Mouse (Mus musculus) olfactory bulb, adult 2 months (tissue): Measurements from ENCODE around the gene Trpm5. TPM values are rescaled to one million over a fixed set of nuclear protein-coding genes. Genes with fewer than 3 reads are reported as not detected.

Experiments used
- H3K27ac ChIP-seq: fragments of 200-500 bp; 2 replicates; pipeline ENCODE4 v1.5.1; 2012; ENCODE audit warnings: low read depth, low read length; ENCODE audit not compliant: insufficient read depth
- H3K4me1 ChIP-seq: fragments of 200-500 bp; 2 replicates; pipeline ENCODE4 v1.6.1; 2012; ENCODE audit warnings: low read length; ENCODE audit not compliant: control insufficient read depth, insufficient read depth
- H3K4me3 ChIP-seq: fragments of 200-500 bp; 2 replicates; pipeline ENCODE4 v1.5.1; 2012; ENCODE audit warnings: mild to moderate bottlenecking, low read depth, low read length, moderate library complexity; ENCODE audit not compliant: insufficient read depth
- CTCF ChIP-seq: fragments of 200-500 bp; IDR thresholded peaks from 2 replicates; pipeline ENCODE4 v1.5.1; 2012; ENCODE audit warnings: low read depth, mild to moderate bottlenecking, low read length, moderate library complexity; ENCODE audit not compliant: insufficient read depth
- POLR2A ChIP-seq: fragments of 200-500 bp; IDR thresholded peaks from 2 replicates; pipeline ENCODE4 v1.6.1; 2012; ENCODE audit warnings: mild to moderate bottlenecking, low read depth, low read length, moderate library complexity; ENCODE audit not compliant: insufficient read depth
- WGBS: fragments of 180-500 bp; shearing (Covaris S2); methylation state at CpG from one replicate; pipeline ENCODE4 v1.1.7; 2018; 5-methylcytosine and 5-hydroxymethylcytosine counted together
- polyA plus RNA-seq: library from polyadenylated mRNA; stranded (reverse); fragments of >200 nt; gene quantifications from 2 replicates; pipeline ENCODE4 v1.2.4, GENCODE M21; 2012; ENCODE audit warnings: low replicate concordance; ENCODE audit not compliant: missing spikeins, insufficient read depth, insufficient read length

Gene Trpm5
- polyA plus RNA-seq, 1 experiment = not detected

DNA sequence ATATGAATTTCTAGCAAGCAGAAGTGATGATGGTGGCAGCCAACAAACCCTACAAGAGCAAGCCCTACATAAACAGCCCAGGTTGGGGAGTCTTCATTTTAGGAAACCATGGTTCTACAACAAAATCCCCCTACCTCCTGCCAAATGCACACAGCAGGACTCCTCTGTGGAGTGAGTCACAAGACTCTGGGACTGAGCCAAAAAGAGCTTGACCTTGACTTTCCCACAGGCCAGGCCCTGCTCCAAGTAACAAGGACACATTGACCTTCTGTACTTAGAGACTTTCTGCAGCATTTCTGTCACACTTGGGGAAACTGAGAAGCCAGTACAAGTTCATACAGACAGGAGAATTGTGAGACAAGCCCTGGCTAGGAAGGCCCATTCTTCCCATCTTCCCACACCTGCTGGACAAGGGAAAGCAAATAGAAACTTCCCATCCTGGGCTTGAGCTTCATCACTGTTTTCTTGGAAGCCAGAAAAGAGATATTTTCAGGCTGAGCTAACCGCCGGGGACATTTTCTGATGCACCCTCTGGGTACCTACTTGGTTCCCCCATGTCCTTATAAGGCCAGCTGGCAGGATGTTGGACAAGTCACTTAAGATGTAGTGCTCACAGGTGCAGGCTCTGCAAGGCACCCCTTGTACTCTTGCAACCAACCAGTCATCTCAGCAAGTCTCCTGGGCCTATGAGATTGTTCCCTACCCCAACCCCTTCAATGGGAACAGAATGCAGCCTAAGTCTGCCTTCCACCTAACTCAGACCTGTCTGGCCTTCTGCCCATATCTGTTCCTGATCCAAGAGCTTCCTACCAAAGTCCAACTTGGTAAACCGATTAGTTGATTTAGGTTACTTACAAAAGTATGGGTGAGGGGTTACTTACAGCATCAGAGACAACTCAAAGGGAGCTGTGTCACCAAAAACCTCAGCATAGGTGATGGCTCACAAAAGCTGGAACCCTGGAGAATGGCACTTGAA is 44.3 kb downstream of the Trpm5 start:
- WGBS = 94% methylated on average over 3 of the region's 3 CpGs
- TF ChIP-seq CTCF = no peak
- TF ChIP-seq POLR2A = no peak
- H3K4me3 ChIP-seq = no peak overlapping the region
- H3K4me1 ChIP-seq = peaks cover 18% of the 10 kb centered on the region
- no peak overlapping the region for H3K27ac ChIP-seq

DNA sequence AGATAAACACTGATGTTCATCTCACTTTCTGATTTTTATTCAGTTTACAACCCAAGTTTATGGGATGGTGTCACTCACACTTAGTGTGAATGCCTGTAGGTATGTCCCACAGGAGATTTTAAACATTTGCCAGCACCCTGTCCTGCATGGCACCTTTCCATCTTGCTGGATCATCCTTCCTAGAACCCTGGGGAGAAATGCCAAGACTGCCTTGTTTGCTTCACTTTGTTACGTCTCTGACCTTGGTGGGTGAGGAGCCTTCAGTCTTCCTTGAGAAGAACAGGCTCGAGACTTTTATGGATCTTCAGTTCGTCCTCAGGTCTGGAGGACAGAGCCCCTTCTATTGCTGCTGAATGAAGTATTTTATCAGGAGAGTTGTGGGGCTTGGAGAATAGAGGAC is 45.1 kb downstream of the Trpm5 start:
- Histone ChIP-seq H3K4me1 (peaks cover 10% of the 10 kb centered on the region), H3K27ac (no peak overlapping the region), H3K4me3 (no peak overlapping the region)
- WGBS = 80% methylated on average over 3 of the region's 3 CpGs
- no peak for TF ChIP-seq POLR2A
- TF ChIP-seq CTCF = no peak

DNA sequence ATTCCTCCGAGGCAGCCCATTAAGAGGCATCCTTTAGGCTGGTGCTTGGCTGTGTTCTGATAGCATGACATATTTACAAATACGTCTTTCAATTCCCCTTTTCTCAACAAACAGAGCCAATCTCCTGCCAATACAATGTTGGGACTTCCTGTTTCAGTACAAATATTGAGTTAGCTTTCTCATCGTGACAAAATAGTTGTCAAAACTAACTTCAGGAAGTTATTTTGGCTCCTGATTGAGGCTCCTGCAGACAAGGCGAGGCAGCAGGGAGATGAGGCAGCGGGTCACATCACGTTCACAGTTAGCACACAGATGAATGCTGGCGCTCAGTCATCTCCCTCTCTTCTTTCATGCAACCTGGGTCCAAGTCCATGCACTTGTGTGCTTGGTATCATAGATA is 48.1 kb downstream of the Trpm5 start:
- Histone ChIP-seq H3K4me3 (no peak overlapping the region), H3K27ac (no peak overlapping the region), H3K4me1 (peaks cover 11% of the 10 kb centered on the region)
- TF ChIP-seq POLR2A (no peak), CTCF (no peak)
- WGBS = 82% methylated on average over 7 of the region's 7 CpGs

DNA sequence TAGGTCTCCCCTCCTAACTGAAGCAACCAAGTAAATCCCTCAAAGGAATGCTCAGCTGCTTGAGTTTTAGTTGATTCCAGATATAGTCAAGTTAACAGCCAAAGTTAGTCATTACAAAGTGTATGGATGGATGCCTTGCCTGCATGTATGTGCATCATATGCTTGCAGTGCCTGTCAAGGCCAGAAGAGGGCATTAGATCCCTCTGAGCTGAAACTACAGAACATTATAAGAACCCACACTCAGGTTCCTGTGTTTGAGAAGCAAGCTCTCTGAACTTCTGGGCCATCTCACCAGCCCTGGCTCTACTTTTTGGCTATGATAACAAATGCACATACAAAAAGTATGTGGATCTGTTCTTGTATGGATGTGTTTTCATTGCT is 49.6 kb downstream of the Trpm5 start:
- Histone ChIP-seq H3K4me1 (peaks cover 13% of the 10 kb centered on the region), H3K4me3 (no peak overlapping the region), H3K27ac (no peak overlapping the region)
- TF ChIP-seq CTCF (no peak), POLR2A (no peak)

DNA sequence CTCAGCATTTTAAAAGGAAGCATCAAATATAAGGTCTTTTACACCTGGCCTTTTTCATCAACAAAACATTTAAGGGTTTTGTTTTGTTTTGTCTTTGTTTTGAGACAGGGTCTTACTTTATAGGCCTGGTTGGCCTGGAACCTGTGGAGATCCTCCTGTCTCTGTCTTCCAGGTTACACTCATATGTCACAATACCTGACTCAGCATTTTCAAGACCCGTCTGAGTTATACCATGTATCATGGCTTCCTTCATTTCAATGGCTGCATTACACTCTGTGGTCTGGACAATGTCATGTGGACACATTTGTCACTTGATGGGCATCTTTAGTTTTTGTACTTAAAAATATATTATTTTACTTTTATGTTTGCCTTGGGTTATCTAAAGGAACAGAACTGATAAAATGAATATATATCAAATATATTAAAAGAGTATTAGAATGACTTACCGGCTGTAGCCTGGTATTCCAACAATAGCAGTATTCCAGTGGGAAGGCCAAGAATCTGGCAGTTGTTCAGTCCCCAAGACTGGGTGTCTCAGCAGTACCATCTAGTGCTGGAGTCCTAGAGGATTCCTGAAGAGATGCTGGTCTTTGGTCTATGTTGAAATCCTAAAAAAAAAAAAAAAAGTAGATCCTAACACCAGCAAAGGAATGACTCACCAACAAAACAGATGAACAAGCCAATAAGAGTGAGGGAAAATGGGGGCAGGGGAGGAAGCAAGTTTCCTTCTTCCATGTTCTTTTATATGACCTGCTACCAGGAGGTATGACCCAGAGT is 50.2 kb downstream of the Trpm5 start:
- no peak overlapping the region for H3K4me3 ChIP-seq
- TF ChIP-seq CTCF = no peak
- WGBS = 92% methylated on average over 2 of the region's 2 CpGs
- H3K27ac ChIP-seq = no peak overlapping the region
- H3K4me1 ChIP-seq = peaks cover 13% of the 10 kb centered on the region

DNA sequence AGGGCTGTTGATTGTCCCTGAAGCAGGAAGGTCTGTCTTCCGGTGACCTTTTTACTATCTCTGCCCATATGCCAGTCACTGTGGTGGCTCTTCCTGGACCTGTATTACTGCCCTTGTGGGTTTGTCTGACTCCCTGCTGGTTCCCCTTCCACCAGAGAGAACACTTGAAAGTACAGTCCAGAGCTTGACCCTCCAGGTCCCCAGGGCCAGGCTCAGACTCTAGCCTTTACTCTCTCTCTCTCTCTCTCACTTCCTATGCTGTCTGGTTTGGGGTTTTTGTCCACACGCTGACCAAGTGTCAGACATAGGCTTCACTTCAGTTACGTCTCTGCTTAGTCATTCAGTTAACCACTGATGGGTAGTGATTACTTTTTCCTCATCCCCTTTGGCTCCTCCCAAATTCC is 51.5 kb downstream of the Trpm5 start:
- Histone ChIP-seq H3K4me3 (no peak overlapping the region), H3K4me1 (peaks cover 13% of the 10 kb centered on the region), H3K27ac (no peak overlapping the region)
- TF ChIP-seq POLR2A (no peak), CTCF (no peak)
- WGBS = 92% methylated on average over 3 of the region's 3 CpGs

DNA sequence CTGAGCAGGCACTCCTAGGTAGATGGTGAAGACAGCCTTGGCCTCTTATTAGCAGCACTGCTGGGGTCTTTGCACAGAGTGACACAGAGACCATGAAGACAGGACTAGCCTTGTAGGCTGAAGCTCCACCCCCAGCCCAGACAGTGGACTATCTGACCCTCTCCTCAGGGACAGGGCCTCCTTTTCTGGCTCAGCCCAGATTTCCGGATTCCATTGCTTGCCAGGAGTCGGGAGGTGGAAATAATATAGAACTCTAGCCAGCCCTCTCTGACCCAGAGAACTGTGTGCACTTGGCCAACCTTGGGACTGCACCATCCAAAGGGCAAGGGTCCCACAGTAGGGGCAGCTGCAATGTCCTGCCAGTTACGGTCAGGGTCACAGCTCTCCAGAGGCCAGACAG is 52.4 kb downstream of the Trpm5 start:
- 60% methylated on average over 3 of the region's 3 CpGs for WGBS
- Histone ChIP-seq H3K4me3 (no peak overlapping the region), H3K27ac (0 out of 2 replicates have a peak overlapping the region, but pooled peaks have one; percentile 64), H3K4me1 (peaks cover 13% of the 10 kb centered on the region)
- TF ChIP-seq CTCF (no peak), POLR2A (no peak)

DNA sequence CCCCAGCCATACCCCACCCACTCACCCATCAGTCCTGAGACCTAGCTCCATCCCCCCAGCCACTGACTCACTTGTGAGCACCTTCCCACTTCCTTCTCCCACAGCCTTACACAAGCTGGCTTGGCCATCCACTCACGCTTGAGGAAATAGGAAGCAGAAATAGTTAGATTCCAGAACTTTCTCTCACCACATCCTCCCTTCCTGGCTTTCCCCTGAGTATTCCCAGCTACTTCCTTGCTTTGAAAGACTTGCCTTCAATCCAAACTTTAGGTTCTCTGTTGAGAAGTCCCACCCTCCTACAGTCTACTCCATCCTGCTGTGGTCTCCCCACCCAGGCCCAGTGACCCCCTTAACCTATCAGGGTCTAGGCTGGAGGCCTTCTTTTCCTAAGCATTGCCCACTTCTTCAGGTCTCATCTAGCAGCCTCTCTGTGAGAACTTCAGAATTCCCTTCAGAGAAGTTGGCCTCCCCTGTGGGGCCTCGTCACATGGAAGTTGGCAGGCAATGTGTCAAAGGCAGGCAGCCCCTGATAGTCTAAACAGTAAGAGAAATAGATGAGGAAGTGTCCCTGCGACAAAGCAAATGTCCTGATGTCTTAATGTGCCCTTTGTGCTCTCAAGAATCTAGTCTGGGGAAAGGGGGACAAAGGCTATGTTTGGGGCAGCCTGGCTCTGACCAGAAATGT is 53.2 kb downstream of the Trpm5 start:
- H3K4me1 ChIP-seq = peaks cover 11% of the 10 kb centered on the region
- 84% methylated on average over 3 of the region's 3 CpGs for WGBS
- no peak for TF ChIP-seq POLR2A
- no peak for TF ChIP-seq CTCF
- H3K4me3 ChIP-seq = no peak overlapping the region
- H3K27ac ChIP-seq = no peak overlapping the region
